Mouse (Mus musculus) MEL (cell line): ENCODE measurements around the gene Gm20388. TPM values are rescaled to one million over a fixed set of nuclear protein-coding genes. Genes with fewer than 3 reads are reported as not detected.

Experiments used
- DNase-seq: peaks from one replicate; pipeline ENCODE4 v3.0.0; 2011; ENCODE audit warnings: low read depth, low spot score
- H3K27ac ChIP-seq: 2 replicates; pipeline ENCODE4 v1.5.1; 2012; ENCODE audit warnings: low read depth, mild to moderate bottlenecking, control low read depth, low read length, moderate library complexity; ENCODE audit not compliant: control insufficient read depth
- H3K27me3 ChIP-seq, 2 experiments: fragments of 150-350 bp in 1 of 2; sonication (generic) in 1 of 2; 2 replicates each; pipeline ENCODE4 v1.6.1; 2012; ENCODE audit warnings: low read length in 2 of 2, mild to moderate bottlenecking in 2 of 2, improper control_type of control experiment in 1 of 2, moderate library complexity in 1 of 2; ENCODE audit not compliant: insufficient read depth in 2 of 2, control insufficient read depth in 1 of 2
- H3K36me3 ChIP-seq, 2 experiments: 2 replicates each; pipeline ENCODE4 v1.6.1; 2012 to 2014; ENCODE audit warnings: low read length in 2 of 2, improper control_type of control experiment in 1 of 2, inconsistent platforms in 1 of 2, mild to moderate bottlenecking in 1 of 2; ENCODE audit not compliant: insufficient read depth in 2 of 2, control insufficient read depth in 1 of 2
- H3K4me1 ChIP-seq, 2 experiments: fragments of 150-350 bp in 1 of 2; sonication (generic) in 1 of 2; 2 replicates each; pipeline ENCODE4 v1.6.1; 2012; ENCODE audit warnings: low read length in 2 of 2, improper control_type of control experiment in 1 of 2, mild to moderate bottlenecking in 1 of 2; ENCODE audit not compliant: insufficient read depth in 2 of 2, control insufficient read depth in 1 of 2
- H3K4me3 ChIP-seq, 2 experiments: fragments of 150-350 bp in 1 of 2; sonication (generic) in 1 of 2; 2 replicates each; pipeline ENCODE4 v1.5.1; 2012; ENCODE audit warnings: low read depth in 2 of 2, low read length in 2 of 2, mild to moderate bottlenecking in 2 of 2, moderate library complexity in 2 of 2, control low read depth in 1 of 2, improper control_type of control experiment in 1 of 2; ENCODE audit not compliant: control insufficient read depth in 1 of 2, insufficient read depth in 1 of 2
- H3K79me2 ChIP-seq: 2 replicates; pipeline ENCODE4 v1.6.1; 2012; ENCODE audit warnings: mild to moderate bottlenecking, low read length, moderate library complexity; ENCODE audit not compliant: control insufficient read depth, poor library complexity, insufficient read depth
- H3K9ac ChIP-seq: 2 replicates; pipeline ENCODE4 v1.6.1; 2012; ENCODE audit warnings: low read depth, mild to moderate bottlenecking, control low read depth, low read length, moderate library complexity; ENCODE audit not compliant: control insufficient read depth, poor library complexity, severe bottlenecking
- H3K9me3 ChIP-seq: fragments of 150-350 bp; sonication (generic); replicated peaks from 2 replicates; pipeline ENCODE4 v1.6.1; 2012; ENCODE audit warnings: mild to moderate bottlenecking, low read length, improper control_type of control experiment, moderate library complexity; ENCODE audit not compliant: insufficient read depth
- BHLHE40 ChIP-seq: IDR thresholded peaks from 2 replicates; pipeline ENCODE4 v1.6.1; 2012; ENCODE audit warnings: low read depth, mild to moderate bottlenecking, inconsistent platforms, low read length, improper control_type of control experiment, borderline replicate concordance
- CHD1 ChIP-seq: IDR thresholded peaks from 2 replicates; pipeline ENCODE4 v1.6.1; 2012; ENCODE audit warnings: low read depth, mild to moderate bottlenecking, inconsistent platforms, low read length, improper control_type of control experiment
- CHD2 ChIP-seq: IDR thresholded peaks from 2 replicates; pipeline ENCODE4 v1.6.1; 2011; ENCODE audit warnings: low read length, improper control_type of control experiment
- CTCF ChIP-seq, 3 experiments: IDR thresholded peaks in 2 of 3; conservative IDR thresholded peaks in 1 of 3; 2 replicates each; pipeline ENCODE4 v1.5.1; 2011 to 2012; ENCODE audit warnings: low read length in 3 of 3, low read depth in 2 of 3, mild to moderate bottlenecking in 2 of 3, improper control_type of control experiment in 1 of 3, inconsistent platforms in 1 of 3, mixed read lengths in 1 of 3, moderate library complexity in 1 of 3; ENCODE audit not compliant: control insufficient read depth in 1 of 3, insufficient read depth in 1 of 3, poor library complexity in 1 of 3, severe bottlenecking in 1 of 3
- EP300 ChIP-seq, 2 experiments: IDR thresholded peaks; 2 replicates each; pipeline ENCODE4 v1.6.1; 2011; ENCODE audit warnings: improper control_type of control experiment in 2 of 2, low read length in 2 of 2, low read depth in 1 of 2, mild to moderate bottlenecking in 1 of 2
- HCFC1 ChIP-seq: IDR thresholded peaks from 2 replicates; pipeline ENCODE4 v1.6.1; 2012; ENCODE audit warnings: low read depth, mild to moderate bottlenecking, inconsistent platforms, low read length, improper control_type of control experiment, moderate library complexity
- KAT2A ChIP-seq: conservative IDR thresholded peaks from 2 replicates; pipeline ENCODE4 v1.6.1; 2012; ENCODE audit warnings: low read depth, low read length, improper control_type of control experiment, inconsistent platforms
- MAZ ChIP-seq: IDR thresholded peaks from 2 replicates; pipeline ENCODE4 v1.6.1; 2012; ENCODE audit warnings: low read depth, mild to moderate bottlenecking, inconsistent platforms, low read length, improper control_type of control experiment
- MEF2A ChIP-seq: IDR thresholded peaks from 2 replicates; pipeline ENCODE4 v1.6.1; 2014; ENCODE audit warnings: low read depth, mild to moderate bottlenecking, inconsistent platforms, low read length, improper control_type of control experiment; ENCODE audit not compliant: poor library complexity, insufficient replicate concordance, severe bottlenecking; ENCODE audit errors: extremely low read depth
- MXI1 ChIP-seq: IDR thresholded peaks from 2 replicates; pipeline ENCODE4 v1.6.1; 2011; ENCODE audit warnings: mild to moderate bottlenecking, low read depth, low read length, improper control_type of control experiment
- MYB ChIP-seq: IDR thresholded peaks from 2 replicates; pipeline ENCODE4 v1.6.1; 2011; ENCODE audit warnings: mild to moderate bottlenecking, low read depth, low read length, improper control_type of control experiment
- MYC ChIP-seq: IDR thresholded peaks from 2 replicates; pipeline ENCODE4 v1.6.1; 2011; ENCODE audit warnings: low read depth, mild to moderate bottlenecking, low read length, improper control_type of control experiment, moderate library complexity
- NELFE ChIP-seq: IDR thresholded peaks from 2 replicates; pipeline ENCODE4 v1.6.1; 2011; ENCODE audit warnings: low read depth, low read length, improper control_type of control experiment
- NRF1 ChIP-seq: IDR thresholded peaks from 2 replicates; pipeline ENCODE4 v1.6.1; 2014; ENCODE audit warnings: low read depth, mild to moderate bottlenecking, inconsistent platforms, low read length, improper control_type of control experiment, moderate library complexity; ENCODE audit not compliant: poor library complexity, insufficient read depth, severe bottlenecking
- POLR2AphosphoS2 ChIP-seq: IDR thresholded peaks from 2 replicates; pipeline ENCODE4 v1.6.1; 2011; ENCODE audit warnings: low read length, improper control_type of control experiment
- POLR2AphosphoS5 ChIP-seq: IDR thresholded peaks from 2 replicates; pipeline ENCODE4 v1.6.1; 2012; ENCODE audit warnings: low read depth, borderline replicate concordance, mild to moderate bottlenecking, inconsistent platforms, low read length, moderate library complexity, mixed read lengths
- RAD21 ChIP-seq: IDR thresholded peaks from 2 replicates; pipeline ENCODE4 v1.6.1; 2011; ENCODE audit warnings: mild to moderate bottlenecking, low read depth, low read length, improper control_type of control experiment
- RCOR1 ChIP-seq: IDR thresholded peaks from 2 replicates; pipeline ENCODE4 v1.6.1; 2012; ENCODE audit warnings: low read depth, mild to moderate bottlenecking, inconsistent platforms, low read length, improper control_type of control experiment
- SIN3A ChIP-seq: IDR thresholded peaks from 2 replicates; pipeline ENCODE4 v1.6.1; 2012; ENCODE audit warnings: low read length, improper control_type of control experiment, inconsistent platforms
- TAL1 ChIP-seq: IDR thresholded peaks from 2 replicates; pipeline ENCODE4 v1.6.1; 2012; ENCODE audit warnings: mild to moderate bottlenecking, inconsistent platforms, low read length, moderate library complexity, mixed read lengths
- TBP ChIP-seq: IDR thresholded peaks from 2 replicates; pipeline ENCODE4 v1.8.0; 2011; ENCODE audit warnings: low read depth, low read length, improper control_type of control experiment
- UBTF ChIP-seq: IDR thresholded peaks from 2 replicates; pipeline ENCODE4 v1.6.1; 2012; ENCODE audit warnings: low read depth, mild to moderate bottlenecking, inconsistent platforms, low read length, improper control_type of control experiment, moderate library complexity, borderline replicate concordance; ENCODE audit not compliant: insufficient read depth
- USF2 ChIP-seq, 2 experiments: IDR thresholded peaks; 2 replicates each; pipeline ENCODE4 v1.6.1; 2011 to 2012; ENCODE audit warnings: improper control_type of control experiment in 2 of 2, low read length in 2 of 2, borderline replicate concordance in 1 of 2, inconsistent platforms in 1 of 2, low read depth in 1 of 2, mild to moderate bottlenecking in 1 of 2; ENCODE audit not compliant: insufficient read depth in 1 of 2
- ZC3H11A ChIP-seq: IDR thresholded peaks from 2 replicates; pipeline ENCODE4 v1.6.1; 2012; ENCODE audit warnings: low read depth, mild to moderate bottlenecking, inconsistent platforms, low read length, improper control_type of control experiment
- ZMIZ1 ChIP-seq: IDR thresholded peaks from 2 replicates; pipeline ENCODE4 v1.6.1; 2012; ENCODE audit warnings: low read depth, mild to moderate bottlenecking, inconsistent platforms, low read length, improper control_type of control experiment, moderate library complexity
- ZNF384 ChIP-seq: IDR thresholded peaks from 2 replicates; pipeline ENCODE4 v1.6.1; 2012; ENCODE audit warnings: low read depth, mild to moderate bottlenecking, inconsistent platforms, low read length, improper control_type of control experiment
- polyA plus RNA-seq, 2 experiments: library from polyadenylated mRNA; stranded (reverse) in 1 of 2; unstranded in 1 of 2; fragments of >175 nt in 1 of 2; fragments of >200 nt in 1 of 2; gene quantifications; 2 replicates each; pipeline versions ENCODE4 v1.2.1 to v1.2.4; 2012; ENCODE audit warnings: low replicate concordance in 2 of 2, low read depth in 1 of 2; ENCODE audit not compliant: insufficient read length in 2 of 2, insufficient read depth in 1 of 2, missing spikeins in 1 of 2
- total RNA-seq: library from RNA; depleted of rRNA; stranded (reverse); fragments of 300-350 nt; gene quantifications from 2 replicates; pipeline ENCODE4 v1.2.3, GENCODE M21; 2012

The Gm20388 gene
- total and polyA plus RNA-seq, 3 experiments: 11.1 to 17.8 TPM; not detected in 1

DNA sequence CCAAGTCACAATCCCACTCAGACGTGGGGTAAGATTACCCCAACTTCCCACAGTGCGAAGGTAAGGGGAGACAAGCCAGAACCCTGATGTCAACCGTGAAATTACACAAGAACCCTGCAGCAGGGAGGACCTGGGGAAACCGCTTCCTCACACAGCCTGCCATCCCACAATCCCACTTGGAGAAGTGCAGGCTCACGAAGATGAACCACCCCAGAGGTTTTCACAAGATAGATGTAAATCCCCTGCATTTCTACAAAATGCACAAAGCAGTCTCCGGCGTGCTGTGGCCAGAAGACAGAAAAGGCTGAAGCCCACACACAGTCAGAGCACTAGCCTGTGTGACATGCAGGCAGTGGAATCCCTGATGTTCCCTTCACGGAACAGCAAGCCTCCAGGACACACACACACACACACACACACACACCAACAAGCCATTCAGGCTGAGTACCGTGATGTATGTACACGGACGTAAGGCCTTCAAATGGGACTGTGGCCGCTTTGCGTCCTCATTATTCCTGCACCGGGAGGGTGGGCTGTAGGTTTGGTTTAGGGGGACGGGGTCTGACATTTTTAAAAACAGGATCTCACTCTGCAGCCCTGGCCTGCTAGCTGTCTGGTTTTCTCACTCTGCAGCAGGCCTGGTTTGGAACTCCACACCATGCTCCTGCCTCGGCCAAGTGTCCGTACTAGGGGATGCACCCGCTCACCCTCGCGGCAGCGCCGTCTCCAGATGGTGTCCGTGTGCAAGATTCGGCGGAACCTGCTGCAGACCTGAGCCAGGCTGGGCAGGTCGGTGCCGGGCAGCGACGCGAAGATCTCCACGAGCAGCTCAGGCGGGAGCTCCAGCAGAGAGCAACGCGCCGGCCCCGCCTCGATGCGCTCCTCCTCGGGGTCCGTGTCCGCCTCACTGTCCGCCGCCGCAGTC lies 1667.4 kb downstream of the Gm20388 start:
- Histone ChIP-seq H3K27ac (peak overlapping the region; percentile 48), H3K4me1 (peaks cover 2 to 18% of the 10 kb centered on the region in 2 experiments; a peak in 3 of 4 replicates), H3K79me2 (peaks cover 54% of the 10 kb centered on the region), H3K9ac (peak overlapping the region; percentile 85), H3K27me3 (no peaks in the 10 kb centered on the region), H3K9me3 (no peaks in the 10 kb centered on the region), H3K36me3 (peaks cover 0 to 7% of the 10 kb centered on the region in 2 experiments; a peak in 1 of 4 replicates), H3K4me3 (peak overlapping the region; percentile 92 to 96)
- TF ChIP-seq MXI1 (peak; percentile 43; the same call in 1 of the 2 replicates), POLR2AphosphoS5 (no peak), SIN3A (peak; percentile 34; the same call in 1 of the 2 replicates), RCOR1 (no peak), HCFC1 (0 out of 2 replicates have a peak, but pooled peaks have one; percentile 5), TBP (peak; percentile 22; the same call in 1 of the 2 replicates)
- peak; percentile 62 for DNase-seq

DNA sequence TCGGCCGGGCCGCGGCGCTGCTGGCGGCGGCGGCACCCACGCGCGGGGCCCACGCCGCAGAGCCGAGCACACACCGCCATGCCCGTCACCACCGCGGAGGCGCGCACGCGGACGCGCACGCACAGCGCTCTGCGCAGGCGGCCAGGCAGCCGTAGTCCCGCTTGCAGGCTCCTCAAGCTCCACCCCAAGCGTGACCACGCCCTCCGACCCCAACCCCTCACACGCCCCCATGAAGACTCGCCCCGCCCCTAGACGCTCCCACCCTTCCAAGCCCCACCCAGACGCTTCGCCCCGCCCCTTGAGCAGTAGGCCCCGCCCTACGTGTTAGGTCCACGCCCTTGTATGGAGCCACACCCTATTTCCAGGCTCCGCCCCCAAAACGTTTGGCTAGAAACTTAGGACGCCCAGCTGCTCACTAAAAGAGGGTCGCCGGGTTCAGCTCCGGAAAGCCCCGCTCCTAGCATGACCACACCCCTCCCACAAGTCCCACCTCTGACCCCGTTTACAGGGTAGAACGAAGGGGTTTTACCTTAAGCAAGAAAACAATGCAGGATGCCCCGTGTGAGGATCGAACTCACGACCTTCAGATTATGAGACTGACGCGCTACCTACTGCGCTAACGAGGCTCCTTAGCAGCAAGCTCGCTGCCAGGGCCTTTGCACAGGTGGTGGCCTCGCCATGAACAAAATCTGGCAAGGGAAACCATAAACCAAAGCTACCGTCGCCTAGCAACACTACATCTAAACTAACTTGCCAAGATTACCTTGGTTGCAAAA lies 1668.2 kb downstream of the Gm20388 start, which contains the start of gene Fbxo31:
Gene Fbxo31, minus strand, starts transcription at position 131 of the 776 bp plus-strand sequence.
- Histone ChIP-seq H3K9me3 (no peaks in the 10 kb centered on the region), H3K4me1 (peaks cover 2 to 18% of the 10 kb centered on the region in 2 experiments; a peak in 3 of 4 replicates), H3K9ac (peak within 1 kb of the TSS; percentile 85), H3K4me3 (peak within 1 kb of the TSS; percentile 92 to 96), H3K27me3 (no peaks in the 10 kb centered on the region), H3K27ac (peak within 1 kb of the TSS; percentile 48), H3K36me3 (peaks cover 0 to 7% of the 10 kb centered on the region in 2 experiments; a peak in 1 of 4 replicates), H3K79me2 (peaks cover 47% of the 10 kb centered on the region)
- peak; percentile 97 for DNase-seq
- TF ChIP-seq NRF1 (peak; percentile 78), UBTF (no peak), MYB (no peak), TAL1 (no peak), POLR2AphosphoS2 (no peak), USF2 (IDR thresholded peaks at IDR 0.05; ENCODE audit: borderline replicate concordance in 1 of 2, insufficient read depth in 1 of 2, low read depth in 1 of 2, low read length in 2 of 2) (no peak), MEF2A (no peak), BHLHE40 (no peak), NELFE (peak; percentile 85), EP300 (IDR thresholded peaks at IDR 0.05; ENCODE audit: low read depth in 1 of 2, low read length in 2 of 2) (no peak), CTCF (IDR thresholded peaks at IDR 0.05 in 2 of 3, conservative IDR thresholded peaks at IDR 0.05 in 1 of 3; ENCODE audit: control insufficient read depth in 1 of 3, insufficient read depth in 1 of 3, low read depth in 2 of 3, low read length in 3 of 3, poor library complexity in 1 of 3, severe bottlenecking in 1 of 3) (no peak), CHD1 (no peak), MYC (0 out of 2 replicates have a peak, but pooled peaks have one; percentile 17), ZMIZ1 (0 out of 2 replicates have a peak, but pooled peaks have one; percentile 40), CHD2 (no peak), KAT2A (peak; percentile 74), RAD21 (no peak), ZNF384 (no peak), MAZ (peak; percentile 49; the same call in 1 of the 2 replicates), SIN3A (peak; percentile 70; the same call in 1 of the 2 replicates), TBP (peak; percentile 100), ZC3H11A (no peak)
